Comparison of ENCODE assay signal across 24 mouse cellular contexts in the genomic region with DNA sequence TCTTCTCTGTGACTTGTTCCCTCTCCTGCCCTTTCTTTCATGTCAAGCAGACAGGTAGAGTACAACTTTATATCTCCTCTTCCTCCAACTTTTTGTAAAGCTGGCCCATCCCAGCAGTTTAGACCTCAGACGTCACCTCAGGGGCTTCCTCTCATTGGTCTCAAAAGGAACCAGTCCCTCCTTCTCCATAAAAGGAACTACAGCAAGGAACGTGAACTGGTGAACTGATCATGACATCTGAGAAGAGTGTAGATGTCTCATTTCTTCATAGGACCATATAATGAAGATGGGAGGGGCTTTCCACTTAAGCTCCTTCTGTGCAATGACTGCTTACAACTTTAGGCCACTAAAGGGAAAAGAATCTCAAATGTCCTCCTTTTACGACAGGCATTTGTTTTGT.
"Had no signal": no experiment of that assay in that cellular context is flagged by ENCODE, and none has a peak within 500 bp of the region (broad histone marks: within the 10 kb centered on the region; RNA-seq: fewer than 3 reads in every experiment).

No protein-coding gene starts in this region.

- H3K9me3 ChIP-seq: intestine, embryonic 15.5 days; kidney, embryonic 15.5 days; limb, embryonic 12.5 days; limb, embryonic 15.5 days; liver, embryonic 15.5 days; lung, embryonic 15.5 days; midbrain, embryonic 12.5 days; midbrain, embryonic 15.5 days; neural tube, embryonic 13.5 days had no signal

- ATAC-seq: intestine, embryonic 15.5 days; midbrain, embryonic 15.5 days had no signal

- H3K4me1 ChIP-seq: intestine, embryonic 15.5 days; liver, embryonic 15.5 days; midbrain, embryonic 12.5 days; midbrain, embryonic 15.5 days; neural tube, embryonic 13.5 days had no signal

- H3K27me3 ChIP-seq: intestine, embryonic 15.5 days; kidney, embryonic 15.5 days; limb, embryonic 12.5 days; limb, embryonic 15.5 days; liver, embryonic 15.5 days; lung, embryonic 15.5 days; midbrain, embryonic 12.5 days; midbrain, embryonic 15.5 days; neural tube, embryonic 13.5 days had no signal

- H3K4me3 ChIP-seq: intestine, embryonic 15.5 days; kidney, embryonic 15.5 days; limb, embryonic 12.5 days; limb, embryonic 15.5 days; liver, embryonic 15.5 days; lung, embryonic 15.5 days; megakaryocyte, embryonic 14.5 days; midbrain, embryonic 12.5 days; midbrain, embryonic 15.5 days; myocyte; neural tube, embryonic 13.5 days had no signal

- H3K9ac ChIP-seq: intestine, embryonic 15.5 days; kidney, embryonic 15.5 days; limb, embryonic 12.5 days; limb, embryonic 15.5 days; liver, embryonic 15.5 days; lung, embryonic 15.5 days; midbrain, embryonic 12.5 days; midbrain, embryonic 15.5 days; neural tube, embryonic 13.5 days had no signal

- DNase-seq: kidney, adult 11 months; kidney, adult 8-10 months; kidney, postnatal 10 days; kidney, postnatal 36 days; left cerebral cortex, postnatal 4 days; lung, adult 18-20 months; lung, postnatal 14 days; retina, postnatal 1 day; thymus, adult 2 months; thymus, postnatal 14 days had no signal

- H3K27ac ChIP-seq: intestine, embryonic 15.5 days; kidney, embryonic 15.5 days; limb, embryonic 12.5 days; limb, embryonic 15.5 days; liver, embryonic 15.5 days; lung, embryonic 15.5 days; macrophage; midbrain, embryonic 12.5 days; midbrain, embryonic 15.5 days; neural tube, embryonic 13.5 days; stomach, postnatal 0 days had no signal

- H3K36me3 ChIP-seq: intestine, embryonic 15.5 days; kidney, embryonic 15.5 days; limb, embryonic 12.5 days; limb, embryonic 15.5 days; liver, embryonic 15.5 days; lung, embryonic 15.5 days; midbrain, embryonic 12.5 days; midbrain, embryonic 15.5 days; neural tube, embryonic 13.5 days had no signal

- H3K4me2 ChIP-seq: intestine, embryonic 15.5 days; kidney, embryonic 15.5 days; limb, embryonic 12.5 days; limb, embryonic 15.5 days; liver, embryonic 11.5 days; liver, embryonic 15.5 days; lung, embryonic 15.5 days; midbrain, embryonic 12.5 days; midbrain, embryonic 15.5 days; neural tube, embryonic 13.5 days had no signal
